Mouse (Mus musculus) hindbrain, embryonic 14.5 days (tissue): ENCODE results near the gene Rbpjl. TPM values are rescaled to one million over a fixed set of nuclear protein-coding genes. Genes with fewer than 3 reads are reported as not detected.

ENCODE experiments used
- ATAC-seq: fragments of 200-750 bp; cut with Nextera tagmentation; 2 replicates; pipeline ENCODE4 v1.8.0; 2017; ENCODE audit warnings: moderate number of reproducible peaks, mild to moderate bottlenecking, moderate TSS enrichment, moderate library complexity; ENCODE audit not compliant: low FRiP score
- DNase-seq: peaks from one replicate; pipeline ENCODE4 v3.0.0-alpha.2; 2015; ENCODE audit warnings: low spot score
- H3K27ac ChIP-seq: fragments of 300-500 bp; sonication (generic); 2 replicates; pipeline ENCODE4 v1.5.1; 2014; ENCODE audit warnings: mild to moderate bottlenecking, moderate library complexity
- H3K27me3 ChIP-seq: fragments of 300-500 bp; sonication (generic); 2 replicates; pipeline ENCODE4 v1.6.1; 2014; ENCODE audit warnings: mild to moderate bottlenecking, low read length, mixed read lengths; ENCODE audit not compliant: control insufficient read depth, insufficient read depth
- H3K36me3 ChIP-seq: fragments of 300-500 bp; sonication (generic); replicated peaks from 2 replicates; pipeline ENCODE4 v1.6.1; 2014; ENCODE audit not compliant: control insufficient read depth, insufficient read depth
- H3K4me1 ChIP-seq: fragments of 300-500 bp; sonication (generic); replicated peaks from 2 replicates; pipeline ENCODE4 v1.6.1; 2014; ENCODE audit warnings: antibody characterized with exemption, low read length, mixed read lengths; ENCODE audit not compliant: control insufficient read depth, insufficient read depth
- H3K4me2 ChIP-seq: fragments of 300-500 bp; sonication (generic); replicated peaks from 2 replicates; pipeline ENCODE4 v1.6.1; 2014; ENCODE audit warnings: mild to moderate bottlenecking, moderate library complexity
- H3K4me3 ChIP-seq: fragments of 300-500 bp; sonication (generic); replicated peaks from 2 replicates; pipeline ENCODE4 v1.5.1; 2014; ENCODE audit warnings: mild to moderate bottlenecking, low read length
- H3K9ac ChIP-seq: fragments of 300-500 bp; sonication (generic); 2 replicates; pipeline ENCODE4 v1.6.1; 2014
- H3K9me3 ChIP-seq: fragments of 300-500 bp; sonication (generic); 2 replicates; pipeline ENCODE4 v1.6.1; 2016; ENCODE audit warnings: low read length; ENCODE audit not compliant: control insufficient read depth
- WGBS: fragments of 180-500 bp; shearing (Covaris S2); extraction: QIAGEN DNeasy Blood & Tissue Kit; methylation state at CpG from one replicate; pipeline ENCODE4 v1.1.7; 2014; 5-methylcytosine and 5-hydroxymethylcytosine counted together
- polyA plus RNA-seq: library from polyadenylated mRNA; unstranded; fragments of >200 nt; fragmentation: Nextera tagmentation; extraction: Ambion mirVana; gene quantifications from 2 replicates; pipeline ENCODE4 v1.2.1, GENCODE M21; 2014

Rbpjl gene
- polyA plus RNA-seq, 1 experiment from 2014 or later, result 0.15 TPM

DNA sequence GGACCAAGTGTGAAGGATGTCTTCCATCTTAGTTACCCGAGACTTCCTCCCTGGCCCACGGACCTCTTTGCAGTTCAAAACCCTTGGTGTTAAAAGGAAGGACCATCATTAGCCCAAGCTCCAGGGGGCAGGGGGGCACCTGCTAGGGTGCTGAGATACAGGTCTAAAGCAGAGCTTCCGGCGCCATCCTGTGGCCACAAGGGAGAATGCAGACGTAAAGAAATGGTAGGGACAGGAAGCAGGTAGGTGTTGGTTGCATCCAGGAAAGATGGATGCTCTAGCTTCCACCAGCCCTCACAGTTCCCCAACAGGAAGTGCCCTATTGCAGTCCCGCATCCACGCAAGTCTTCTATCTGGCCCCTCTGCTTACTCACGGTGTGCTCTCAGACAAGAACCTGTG lies 16.0 kb upstream of the Rbpjl start:
- no peak overlapping the region for H3K27ac ChIP-seq
- peaks cover 8% of the 10 kb centered on the region for H3K4me1 ChIP-seq
- no peak for ATAC-seq
- no peak overlapping the region for H3K9ac ChIP-seq
- DNase-seq, result no peak
- WGBS, result 18% methylated on average over 8 of the region's 8 CpGs
- H3K36me3 ChIP-seq, result no peaks in the 10 kb centered on the region
- no peak overlapping the region for H3K4me3 ChIP-seq
- H3K9me3 ChIP-seq, result 0 out of 2 replicates have a peak, but pooled peaks cover 3% of the 10 kb centered on the region
- H3K4me2 ChIP-seq, result no peak overlapping the region
- peaks cover 24% of the 10 kb centered on the region; the same call in 1 of the 2 replicates for H3K27me3 ChIP-seq

GRCm38 (mm10) chr2:164389020-164389419 lies 13.9 kb upstream of the Rbpjl start, which contains the start of gene Slpi:
Gene Slpi, minus strand, starts transcription at chr2:164389095.
- no peak within 1 kb of the TSS for H3K27ac ChIP-seq
- WGBS, result under 1% methylated on average over 17 of the region's 17 CpGs
- H3K27me3 ChIP-seq, result peaks cover 28% of the 10 kb centered on the region; the same call in 1 of the 2 replicates

DNA sequence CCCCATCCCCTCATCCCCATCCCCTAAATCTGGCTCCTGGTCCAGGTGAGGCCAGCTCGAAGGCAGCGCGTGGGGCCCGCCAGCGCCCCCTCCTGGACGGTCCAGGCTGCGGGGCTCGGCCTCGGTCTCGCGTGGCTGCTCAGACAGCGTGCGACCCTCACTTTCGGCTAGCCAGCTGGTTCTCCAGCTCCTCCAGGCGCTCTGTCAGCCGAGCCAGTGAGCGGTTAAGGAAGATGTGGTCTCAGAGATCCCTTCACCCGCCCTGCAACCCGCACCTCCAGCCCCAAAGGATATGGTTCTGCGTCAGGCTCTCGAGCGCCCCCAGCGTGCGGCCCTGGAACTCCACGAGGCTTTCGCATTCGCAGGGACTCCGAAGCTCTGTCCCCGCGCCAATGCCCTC lies 13.4 kb upstream of the Rbpjl start:
- ATAC-seq (peak; percentile 72), DNase-seq (peak; percentile 89)
- WGBS, result under 1% methylated on average over 30 of the region's 30 CpGs
- Histone ChIP-seq H3K36me3 (no peaks in the 10 kb centered on the region), H3K4me3 (peak overlapping the region; percentile 40), H3K4me1 (peaks cover 8% of the 10 kb centered on the region), H3K4me2 (peak overlapping the region; percentile 58), H3K27me3 (peaks cover 28% of the 10 kb centered on the region; the same call in 1 of the 2 replicates), H3K9me3 (0 out of 2 replicates have a peak, but pooled peaks cover 3% of the 10 kb centered on the region), H3K9ac (peak overlapping the region; percentile 47), H3K27ac (no peak overlapping the region)

More at GRCm38 (mm10) chr2:164389020-164389419, 13.9 kb upstream of the Rbpjl start, which contains the start of gene Slpi:
- H3K4me2 ChIP-seq, result peak within 1 kb of the TSS; percentile 58
- peaks cover 8% of the 10 kb centered on the region for H3K4me1 ChIP-seq
- 0 out of 2 replicates have a peak, but pooled peaks cover 3% of the 10 kb centered on the region for H3K9me3 ChIP-seq
- peak within 1 kb of the TSS; percentile 47 for H3K9ac ChIP-seq
- DNase-seq (no peak), ATAC-seq (peak; percentile 68)
- peak within 1 kb of the TSS; percentile 40 for H3K4me3 ChIP-seq
- H3K36me3 ChIP-seq, result no peaks in the 10 kb centered on the region

DNA sequence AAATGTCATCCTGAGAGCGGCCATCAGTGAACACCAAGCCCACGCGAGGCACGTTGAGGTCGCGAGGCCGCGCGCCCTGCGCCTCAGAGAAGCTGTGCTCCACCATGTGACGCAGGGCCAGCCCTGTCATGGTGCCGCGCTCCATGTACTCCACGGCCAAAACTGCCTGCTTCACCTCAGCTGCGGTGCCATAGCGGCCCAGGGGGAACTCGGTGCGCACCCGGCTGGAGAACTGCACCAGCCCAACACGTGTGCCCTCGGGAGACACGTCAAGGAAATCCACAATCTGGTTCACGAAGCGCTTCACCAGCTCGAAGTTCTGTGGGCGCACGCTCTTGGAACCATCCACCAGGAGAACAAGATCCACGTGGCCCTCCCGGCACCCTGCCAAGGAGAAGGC lies 9.8 kb upstream of the Rbpjl start:
- Histone ChIP-seq H3K27ac (no peak overlapping the region), H3K27me3 (0 out of 2 replicates have a peak, but pooled peaks cover 16% of the 10 kb centered on the region), H3K4me1 (no peaks in the 10 kb centered on the region), H3K36me3 (no peaks in the 10 kb centered on the region), H3K4me3 (no peak overlapping the region), H3K9me3 (peaks cover 7% of the 10 kb centered on the region; the same call in 1 of the 2 replicates), H3K4me2 (no peak overlapping the region), H3K9ac (no peak overlapping the region)
- 76% methylated on average over 29 of the region's 29 CpGs for WGBS
- ATAC-seq, result no peak
- DNase-seq, result no peak

GRCm38 (mm10) chr2:164396076-164396475 lies 6.9 kb upstream of the Rbpjl start:
- WGBS, result 92% methylated on average over 7 of the region's 7 CpGs
- Histone ChIP-seq H3K9me3 (peaks cover 5% of the 10 kb centered on the region; the same call in 1 of the 2 replicates), H3K4me2 (no peak overlapping the region), H3K4me1 (no peaks in the 10 kb centered on the region; the same call in 1 of the 2 replicates), H3K36me3 (no peaks in the 10 kb centered on the region), H3K27me3 (peaks cover 29% of the 10 kb centered on the region), H3K4me3 (no peak overlapping the region), H3K9ac (no peak overlapping the region), H3K27ac (no peak overlapping the region)
- DNase-seq (no peak), ATAC-seq (no peak)

GRCm38 (mm10) chr2:164396911-164397310 lies 6.0 kb upstream of the Rbpjl start:
- H3K4me1 ChIP-seq, result no peaks in the 10 kb centered on the region; the same call in 1 of the 2 replicates
- H3K36me3 ChIP-seq, result no peaks in the 10 kb centered on the region
- no peak overlapping the region for H3K4me3 ChIP-seq
- ATAC-seq (no peak), DNase-seq (no peak)
- no peak overlapping the region for H3K9ac ChIP-seq
- no peak overlapping the region for H3K4me2 ChIP-seq
- peaks cover 5% of the 10 kb centered on the region; the same call in 1 of the 2 replicates for H3K9me3 ChIP-seq
- H3K27me3 ChIP-seq, result peaks cover 37% of the 10 kb centered on the region
- 74% methylated on average over 12 of the region's 12 CpGs for WGBS
- no peak overlapping the region for H3K27ac ChIP-seq

GRCm38 (mm10) chr2:164403396-164404081 lies 598 bp downstream of the Rbpjl start:
- Histone ChIP-seq H3K36me3 (no peaks in the 10 kb centered on the region), H3K27me3 (peaks cover 99% of the 10 kb centered on the region), H3K4me1 (peaks cover 5% of the 10 kb centered on the region; the same call in 1 of the 2 replicates), H3K4me2 (no peak overlapping the region; the same call in 1 of the 2 replicates), H3K9me3 (no peaks in the 10 kb centered on the region), H3K4me3 (no peak overlapping the region; the same call in 1 of the 2 replicates), H3K9ac (no peak overlapping the region), H3K27ac (no peak overlapping the region)
- WGBS, result 9% methylated on average over 14 of the region's 14 CpGs
- no peak for DNase-seq
- ATAC-seq, result no peak

GRCm38 (mm10) chr2:164404082-164404990 lies 1.4 kb downstream of the Rbpjl start:
- H3K27ac ChIP-seq, result no peak overlapping the region
- H3K4me1 ChIP-seq, result peaks cover 5% of the 10 kb centered on the region; the same call in 1 of the 2 replicates
- DNase-seq, result no peak
- H3K9me3 ChIP-seq, result no peaks in the 10 kb centered on the region
- WGBS, result under 1% methylated on average over 48 of the region's 49 CpGs
- peak overlapping the region; percentile 36; the same call in 1 of the 2 replicates for H3K9ac ChIP-seq
- peak overlapping the region; percentile 29 for H3K4me3 ChIP-seq
- no peaks in the 10 kb centered on the region for H3K36me3 ChIP-seq
- peak overlapping the region; percentile 52 for H3K4me2 ChIP-seq
- peaks cover 100% of the 10 kb centered on the region for H3K27me3 ChIP-seq
- no peak for ATAC-seq

GRCm38 (mm10) chr2:164405060-164405459 lies 2.1 kb downstream of the Rbpjl start, which contains the start of gene Matn4:
Gene Matn4, minus strand, starts transcription at chr2:164405160.
- Histone ChIP-seq H3K27ac (no peak within 1 kb of the TSS), H3K4me2 (peak within 1 kb of the TSS; percentile 52), H3K9ac (peak within 1 kb of the TSS; percentile 36; the same call in 1 of the 2 replicates), H3K4me3 (peak within 1 kb of the TSS; percentile 29), H3K36me3 (no peaks in the 10 kb centered on the region), H3K4me1 (peaks cover 5% of the 10 kb centered on the region; the same call in 1 of the 2 replicates), H3K27me3 (peaks cover 100% of the 10 kb centered on the region), H3K9me3 (no peaks in the 10 kb centered on the region)
- DNase-seq (no peak), ATAC-seq (no peak)
- 9% methylated on average over 9 of the region's 9 CpGs for WGBS
